Mouse (Mus musculus): Measurements from ENCODE around the gene Ppp1r27.

DNA sequence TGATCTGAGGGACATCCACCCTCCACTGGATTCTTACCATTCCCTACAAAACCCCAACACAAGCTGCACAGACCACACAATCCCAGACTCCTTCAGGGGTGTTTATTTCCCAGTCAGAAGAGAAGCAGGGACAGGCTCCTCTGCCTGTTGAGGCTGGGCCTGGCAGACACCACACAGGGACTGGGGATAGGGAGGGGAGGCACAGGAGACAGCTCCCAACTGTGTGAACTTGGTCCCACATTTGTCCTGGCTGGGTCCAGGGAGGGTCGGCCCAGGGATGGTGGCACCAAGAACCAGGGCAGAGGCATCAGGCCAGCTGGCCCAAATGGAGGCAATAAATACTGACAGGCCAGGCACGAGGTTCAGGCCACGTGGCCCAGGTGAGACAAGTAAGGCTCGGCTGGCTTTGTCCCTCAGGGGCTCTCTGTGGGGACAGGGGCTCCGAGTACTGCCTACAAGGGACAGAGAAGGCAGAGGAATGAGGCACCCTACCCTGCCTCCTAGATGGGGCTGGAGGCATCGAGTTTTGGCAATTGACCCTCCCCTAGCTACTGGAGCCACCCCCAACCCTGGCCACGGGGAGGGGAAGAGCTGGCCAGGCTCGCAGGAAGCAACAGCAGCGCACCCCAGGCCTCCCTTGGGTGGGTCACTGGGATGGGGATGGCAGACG, 27.2 kb upstream of the Ppp1r27 start:
- TF ChIP-seq POLR2A (IDR thresholded peaks at IDR 0.05; ENCODE audit: insufficient read depth, low read depth, low read length) (no peak), CTCF (IDR thresholded peaks at IDR 0.05; ENCODE audit: insufficient read depth, low read depth, low read length) (no peak)

Measured in olfactory bulb, adult 2 months (tissue).